Mouse (Mus musculus) G1E (cell line): Measurements from ENCODE around the gene Ythdf1. TPM values are rescaled to one million over a fixed set of nuclear protein-coding genes. Genes with fewer than 3 reads are reported as not detected.

Source experiments
- ATAC-seq: 2 replicates; pipeline ENCODE4 v1.8.0; 2016; ENCODE audit warnings: mild to moderate bottlenecking; ENCODE audit not compliant: insufficient number of reproducible peaks, poor library complexity, low FRiP score, severe bottlenecking; ENCODE audit errors: extremely low read depth
- DNase-seq: peaks from one replicate; pipeline ENCODE4 v3.0.0; 2012; ENCODE audit warnings: low spot score
- H3K27me3 ChIP-seq: 2 replicates; pipeline ENCODE4 v1.6.1; 2012; ENCODE audit warnings: mild to moderate bottlenecking, low read length, inconsistent platforms; ENCODE audit not compliant: insufficient read depth
- H3K36me3 ChIP-seq: replicated peaks from 2 replicates; pipeline ENCODE3; 2012; ENCODE audit warnings: mild to moderate bottlenecking, inconsistent platforms
- H3K4me1 ChIP-seq: 2 replicates; pipeline ENCODE4 v1.6.1; 2012; ENCODE audit warnings: low read depth, low read length, inconsistent platforms, mixed read lengths; ENCODE audit not compliant: insufficient read depth
- H3K4me3 ChIP-seq: 2 replicates; pipeline ENCODE4 v1.5.1; 2012; ENCODE audit warnings: low read depth, mild to moderate bottlenecking, inconsistent platforms, low read length, moderate library complexity, mixed read lengths
- H3K9me3 ChIP-seq: replicated peaks from 2 replicates; pipeline ENCODE4 v1.6.1; 2012; ENCODE audit warnings: inconsistent platforms
- CTCF ChIP-seq: IDR thresholded peaks from 2 replicates; pipeline ENCODE4 v1.5.1; 2012; ENCODE audit warnings: low read depth, low read length, inconsistent platforms, mixed read lengths
- GATA1 ChIP-seq: IDR thresholded peaks from 2 replicates; pipeline ENCODE4 v1.6.1; 2012; ENCODE audit warnings: borderline replicate concordance, low read length, inconsistent platforms, mixed read lengths
- GATA2 ChIP-seq: IDR thresholded peaks from 2 replicates; pipeline ENCODE4 v1.6.1; 2012; ENCODE audit warnings: low read depth, low read length, inconsistent platforms, borderline replicate concordance
- POLR2AphosphoS5 ChIP-seq: IDR thresholded peaks from 2 replicates; pipeline ENCODE4 v1.6.1; 2012; ENCODE audit warnings: low read depth, low read length, inconsistent platforms; ENCODE audit not compliant: insufficient replicate concordance
- TAL1 ChIP-seq: conservative IDR thresholded peaks from 2 replicates; pipeline ENCODE4 v1.6.1; 2012; ENCODE audit warnings: low read depth, low read length, inconsistent platforms, mixed read lengths
- polyA plus RNA-seq: library from polyadenylated mRNA; stranded (reverse); fragments of >175 nt; gene quantifications from 2 replicates; pipeline ENCODE4 v1.2.3, GENCODE M21; 2012
- total RNA-seq, 2 experiments: library from RNA; stranded (forward) in 1 of 2; stranded (reverse) in 1 of 2; fragments of 200-1000 nt in 1 of 2; fragments of >200 nt in 1 of 2; fragmentation: Nextera tagmentation in 1 of 2; gene quantifications; 2 replicates each; pipeline ENCODE4 v1.2.3; 2014 to 2017

Ythdf1 gene
- total and polyA plus RNA-seq, 3 experiments, result 26.3 to 90.2 (median 72.5) TPM

DNA sequence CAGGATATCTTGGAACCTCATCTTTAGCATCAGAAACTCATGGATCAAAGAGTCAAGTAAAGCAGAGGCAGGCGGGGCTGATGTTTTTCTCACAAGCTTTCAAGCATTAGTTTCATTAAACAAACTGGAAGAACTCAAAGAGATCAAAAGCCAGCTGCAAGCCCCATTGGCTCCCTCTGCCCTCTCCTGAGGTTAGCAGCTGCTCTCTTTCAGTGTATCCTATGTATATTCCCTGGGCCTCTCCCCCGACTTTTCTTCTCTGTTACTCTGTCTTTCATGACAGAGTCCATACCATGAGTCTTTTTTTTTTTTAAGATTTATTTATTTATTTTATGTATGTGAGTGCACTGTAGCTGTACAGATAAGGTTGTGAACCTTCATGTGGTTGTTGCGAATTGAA lies 39.4 kb upstream of the Ythdf1 start:
- no peak for ATAC-seq
- Histone ChIP-seq H3K4me1 (peaks cover 10% of the 10 kb centered on the region), H3K9me3 (no peaks in the 10 kb centered on the region), H3K27me3 (peaks cover 45% of the 10 kb centered on the region), H3K4me3 (no peak overlapping the region), H3K36me3 (no peaks in the 10 kb centered on the region)
- no peak for TF ChIP-seq CTCF
- TF ChIP-seq GATA1, result no peak
- TF ChIP-seq POLR2AphosphoS5, result no peak
- no peak for TF ChIP-seq TAL1
- no peak for TF ChIP-seq GATA2
- no peak for DNase-seq

- ATAC-seq (no peak), DNase-seq (no peak)
- Histone ChIP-seq H3K4me1 (peaks cover 7% of the 10 kb centered on the region), H3K36me3 (no peaks in the 10 kb centered on the region), H3K27me3 (peaks cover 51% of the 10 kb centered on the region), H3K4me3 (no peak overlapping the region), H3K9me3 (no peaks in the 10 kb centered on the region)
- TF ChIP-seq GATA2, result no peak
- TF ChIP-seq POLR2AphosphoS5, result no peak
- TF ChIP-seq CTCF, result no peak
These were observed 38.9 kb upstream of the Ythdf1 start for GRCm38 (mm10) chr2:180959605-180960004.

DNA sequence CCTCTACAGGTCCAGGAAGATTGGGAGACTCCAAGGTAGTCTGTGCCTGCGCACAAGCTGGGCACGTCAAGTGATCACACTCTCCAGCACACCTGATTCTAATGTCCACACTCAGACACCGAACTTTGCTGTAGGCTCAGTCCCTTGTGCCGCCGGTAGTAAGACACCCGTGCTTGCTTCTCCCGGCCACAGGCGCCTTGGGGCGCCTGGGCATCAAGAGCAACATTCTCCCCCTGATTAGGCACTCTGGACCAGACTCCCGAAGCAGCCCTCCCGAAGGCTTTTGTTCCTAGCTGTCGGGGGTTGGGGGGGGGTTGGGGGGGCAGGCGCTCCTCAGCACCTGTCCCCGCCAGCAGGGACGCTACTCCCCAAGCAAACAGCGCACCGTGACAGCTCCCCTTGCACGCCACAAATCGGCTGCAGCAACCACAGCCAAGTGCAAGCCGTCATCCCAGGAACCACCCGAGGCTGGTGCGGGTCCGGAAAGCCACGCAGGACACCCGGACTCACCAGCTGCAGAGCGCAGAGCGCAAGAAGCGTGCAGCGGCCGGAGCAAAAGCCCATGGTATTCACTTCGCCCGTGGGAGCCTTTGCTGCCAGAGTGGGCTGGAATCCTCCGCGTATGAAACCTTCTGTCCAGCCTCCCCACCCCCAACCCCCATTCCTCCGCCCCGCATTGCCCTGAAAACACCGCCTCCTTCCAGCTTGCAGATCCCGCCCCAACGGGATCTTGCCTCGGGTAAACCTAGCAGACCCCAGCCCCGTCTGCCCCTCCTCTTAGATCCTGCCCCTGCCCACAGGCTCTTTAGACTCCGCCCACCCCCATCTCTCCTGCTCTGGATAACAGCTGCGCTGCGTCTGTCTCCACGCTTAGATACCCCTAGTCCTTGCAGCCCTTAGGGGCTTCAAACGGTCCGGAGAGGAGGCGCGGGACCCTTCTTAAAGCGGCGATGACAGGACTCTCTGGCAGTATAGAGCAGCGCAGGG lies 33.6 kb upstream of the Ythdf1 start, which contains the start of gene Nkain4:
TSS of gene Nkain4 (minus strand) at position 639 of the 987 bp plus-strand sequence.
- Histone ChIP-seq H3K9me3 (no peaks in the 10 kb centered on the region), H3K36me3 (no peaks in the 10 kb centered on the region), H3K4me3 (no peak within 1 kb of the TSS), H3K4me1 (no peaks in the 10 kb centered on the region; the same call in 1 of the 2 replicates), H3K27me3 (peaks cover 80% of the 10 kb centered on the region)
- no peak for DNase-seq
- no peak for ATAC-seq
- TF ChIP-seq TAL1 (no peak), GATA1 (no peak), GATA2 (no peak), POLR2AphosphoS5 (no peak), CTCF (no peak)

DNA sequence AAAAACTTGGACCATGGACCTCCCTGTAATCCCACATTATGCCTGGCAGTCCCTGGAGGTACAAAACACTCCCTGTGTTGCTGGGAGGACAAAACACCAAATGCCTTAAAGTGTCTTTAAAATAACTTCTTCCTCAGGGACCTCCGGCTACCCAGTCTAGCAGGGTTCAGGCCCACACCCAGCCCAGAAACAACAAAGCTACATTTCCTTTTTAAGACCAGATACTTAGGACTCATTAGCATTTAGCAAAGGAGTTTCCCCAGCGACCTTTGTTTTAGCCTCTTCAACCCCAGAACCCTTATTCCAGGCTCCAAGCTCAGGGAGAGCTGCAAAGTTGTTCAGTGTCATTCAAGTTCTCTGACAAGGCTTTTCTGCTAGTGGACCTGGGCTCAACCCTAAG lies 32.9 kb upstream of the Ythdf1 start:
- peaks cover 80% of the 10 kb centered on the region for H3K27me3 ChIP-seq
- H3K9me3 ChIP-seq, result no peaks in the 10 kb centered on the region
- no peak for TF ChIP-seq TAL1
- no peaks in the 10 kb centered on the region; the same call in 1 of the 2 replicates for H3K4me1 ChIP-seq
- H3K36me3 ChIP-seq, result no peaks in the 10 kb centered on the region
- ATAC-seq, result no peak
- no peak overlapping the region for H3K4me3 ChIP-seq
- DNase-seq, result no peak

DNA sequence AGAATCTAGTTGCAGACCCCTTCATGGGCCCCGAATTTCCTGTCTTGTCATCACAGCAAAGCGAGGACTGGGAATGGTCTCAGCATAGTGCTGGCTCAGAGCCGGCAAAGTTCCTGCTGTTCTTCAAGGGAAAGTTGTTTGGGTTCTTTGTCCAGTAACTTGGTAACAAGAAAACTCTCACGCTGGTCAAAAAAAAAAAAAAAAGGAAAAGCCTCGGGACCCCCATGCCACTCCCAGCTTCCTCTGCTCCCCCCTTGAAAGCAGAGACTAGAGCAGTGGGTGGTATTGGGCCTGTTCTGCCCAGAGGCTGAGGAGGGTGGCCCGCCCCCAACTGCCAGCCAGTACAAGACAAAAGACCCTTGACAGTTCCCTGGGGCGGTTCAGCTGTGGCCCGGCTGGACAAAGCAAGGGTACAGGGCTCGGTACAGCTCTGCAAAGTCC lies 32.0 kb upstream of the Ythdf1 start:
- DNase-seq (no peak), ATAC-seq (no peak)
- H3K36me3 ChIP-seq, result no peaks in the 10 kb centered on the region
- no peak overlapping the region for H3K4me3 ChIP-seq
- H3K27me3 ChIP-seq, result peaks cover 73% of the 10 kb centered on the region
- no peaks in the 10 kb centered on the region; the same call in 1 of the 2 replicates for H3K4me1 ChIP-seq
- H3K9me3 ChIP-seq, result no peaks in the 10 kb centered on the region
- TF ChIP-seq TAL1, result no peak
- no peak for TF ChIP-seq CTCF
- TF ChIP-seq POLR2AphosphoS5, result no peak
- no peak for TF ChIP-seq GATA1
- no peak for TF ChIP-seq GATA2

- H3K36me3 ChIP-seq, result no peaks in the 10 kb centered on the region
- no peaks in the 10 kb centered on the region for H3K9me3 ChIP-seq
- no peak for TF ChIP-seq POLR2AphosphoS5
- no peak for TF ChIP-seq GATA1
- no peak for TF ChIP-seq CTCF
- no peak for TF ChIP-seq GATA2
- TF ChIP-seq TAL1, result no peak
- ATAC-seq (no peak), DNase-seq (no peak)
- H3K4me3 ChIP-seq, result no peak overlapping the region
- peaks cover 55% of the 10 kb centered on the region for H3K27me3 ChIP-seq
- H3K4me1 ChIP-seq, result no peaks in the 10 kb centered on the region
These were observed 29.2 kb upstream of the Ythdf1 start for GRCm38 (mm10) chr2:180949947-180950346.
